Mouse (Mus musculus) kidney, embryonic 15.5 days (tissue): ENCODE data around the gene Usp44. TPM values are rescaled to one million over a fixed set of nuclear protein-coding genes. Genes with fewer than 3 reads are reported as not detected.
"Not testable (repeated sequence)": the region's sequence is repeated elsewhere in the genome, so short reads cannot be mapped to it uniquely, and the experiment has no call there.

Experiments used
- ATAC-seq: fragments of 200-750 bp; cut with Nextera tagmentation; replicated peaks from 2 replicates; pipeline ENCODE4 v1.8.0; 2017; ENCODE audit warnings: moderate TSS enrichment; ENCODE audit not compliant: low FRiP score
- H3K27ac ChIP-seq: fragments of 300-500 bp; sonication (generic); 2 replicates; pipeline ENCODE4 v1.5.1; 2015; ENCODE audit warnings: mild to moderate bottlenecking, inconsistent platforms
- H3K27me3 ChIP-seq: fragments of 300-500 bp; sonication (generic); 2 replicates; pipeline ENCODE4 v1.6.1; 2015; ENCODE audit warnings: inconsistent platforms
- H3K36me3 ChIP-seq: fragments of 300-500 bp; sonication (generic); 2 replicates; pipeline ENCODE4 v1.6.1; 2015; ENCODE audit warnings: inconsistent platforms
- H3K4me1 ChIP-seq: fragments of 300-500 bp; sonication (generic); 2 replicates; pipeline ENCODE4 v1.6.1; 2015; ENCODE audit warnings: inconsistent platforms
- H3K4me2 ChIP-seq: fragments of 300-500 bp; sonication (generic); 2 replicates; pipeline ENCODE4 v1.6.1; 2015; ENCODE audit warnings: moderate library complexity, mild to moderate bottlenecking, inconsistent platforms
- H3K4me3 ChIP-seq: fragments of 300-500 bp; sonication (generic); replicated peaks from 2 replicates; pipeline ENCODE4 v1.5.1; 2015; ENCODE audit warnings: mild to moderate bottlenecking, inconsistent platforms
- H3K9ac ChIP-seq: fragments of 300-500 bp; sonication (generic); 2 replicates; pipeline ENCODE4 v1.6.1; 2015; ENCODE audit warnings: mild to moderate bottlenecking, inconsistent platforms
- H3K9me3 ChIP-seq: fragments of 300-500 bp; sonication (generic); replicated peaks from 2 replicates; pipeline ENCODE4 v1.6.1; 2016; ENCODE audit warnings: inconsistent platforms
- WGBS: fragments of 180-500 bp; shearing (Covaris S2); methylation state at CpG from one replicate; pipeline ENCODE4 v1.1.7; 2015; ENCODE audit warnings: mixed read lengths; 5-methylcytosine and 5-hydroxymethylcytosine counted together
- polyA plus RNA-seq: library from polyadenylated mRNA; unstranded; fragments of >200 nt; fragmentation: Nextera tagmentation; extraction: Ambion mirVana; gene quantifications from 2 replicates; pipeline ENCODE4 v1.2.1, GENCODE M21; 2015

Usp44 gene
- 0.73 and 1.1 TPM in 2 replicates for polyA plus RNA-seq

DNA sequence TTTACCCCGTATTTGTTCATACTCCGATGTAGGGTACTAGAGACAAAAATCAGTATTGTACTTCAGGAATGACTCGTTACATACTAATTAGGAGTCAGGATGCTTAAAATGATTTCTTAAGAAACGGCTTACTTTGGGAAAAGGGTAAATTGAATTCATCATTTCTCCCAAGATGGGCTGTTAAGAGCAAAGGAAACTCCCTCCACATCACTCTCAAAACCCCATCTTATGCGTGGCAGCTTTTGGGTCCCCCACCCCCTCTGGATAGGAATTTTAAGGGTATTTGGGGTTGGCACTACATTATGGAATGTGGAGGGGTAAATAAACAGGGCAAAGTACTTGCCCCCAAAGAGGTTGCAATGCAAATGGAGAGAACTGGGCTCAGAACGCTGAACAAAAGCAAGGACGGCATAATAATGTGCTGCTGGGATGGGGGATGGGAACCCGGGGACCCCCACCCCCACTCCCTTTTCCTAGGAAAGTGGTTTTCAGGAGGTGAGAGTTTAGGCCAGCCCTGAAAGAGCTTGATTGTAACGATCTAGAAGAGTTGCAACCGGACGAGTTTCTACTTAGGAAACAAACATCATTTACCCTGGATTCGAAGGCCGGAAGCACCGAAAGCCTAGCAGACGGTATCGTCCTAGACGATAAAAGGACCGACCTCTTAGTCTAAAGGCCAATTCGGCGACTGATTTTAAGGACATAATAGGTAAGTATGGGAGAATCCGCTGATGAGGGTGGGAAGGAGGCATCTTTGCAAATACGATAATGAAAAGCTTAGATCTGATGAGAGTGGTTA lies at the start of gene Usp44:
TSS of gene Usp44 (plus strand) at position 625 of the 799 bp plus-strand sequence.
- no peak within 1 kb of the TSS for H3K9ac ChIP-seq
- no peak for ATAC-seq
- H3K4me1 ChIP-seq: peaks cover 28% of the 10 kb centered on the region
- H3K4me2 ChIP-seq: peak within 1 kb of the TSS; percentile 41
- H3K27ac ChIP-seq: no peak within 1 kb of the TSS
- H3K4me3 ChIP-seq: peak within 1 kb of the TSS; percentile 16; the same call in 1 of the 2 replicates
- WGBS: 10% methylated on average over 22 of the region's 22 CpGs
- H3K9me3 ChIP-seq: no peaks in the 10 kb centered on the region
- H3K27me3 ChIP-seq: peaks cover 72% of the 10 kb centered on the region
- no peaks in the 10 kb centered on the region for H3K36me3 ChIP-seq

DNA sequence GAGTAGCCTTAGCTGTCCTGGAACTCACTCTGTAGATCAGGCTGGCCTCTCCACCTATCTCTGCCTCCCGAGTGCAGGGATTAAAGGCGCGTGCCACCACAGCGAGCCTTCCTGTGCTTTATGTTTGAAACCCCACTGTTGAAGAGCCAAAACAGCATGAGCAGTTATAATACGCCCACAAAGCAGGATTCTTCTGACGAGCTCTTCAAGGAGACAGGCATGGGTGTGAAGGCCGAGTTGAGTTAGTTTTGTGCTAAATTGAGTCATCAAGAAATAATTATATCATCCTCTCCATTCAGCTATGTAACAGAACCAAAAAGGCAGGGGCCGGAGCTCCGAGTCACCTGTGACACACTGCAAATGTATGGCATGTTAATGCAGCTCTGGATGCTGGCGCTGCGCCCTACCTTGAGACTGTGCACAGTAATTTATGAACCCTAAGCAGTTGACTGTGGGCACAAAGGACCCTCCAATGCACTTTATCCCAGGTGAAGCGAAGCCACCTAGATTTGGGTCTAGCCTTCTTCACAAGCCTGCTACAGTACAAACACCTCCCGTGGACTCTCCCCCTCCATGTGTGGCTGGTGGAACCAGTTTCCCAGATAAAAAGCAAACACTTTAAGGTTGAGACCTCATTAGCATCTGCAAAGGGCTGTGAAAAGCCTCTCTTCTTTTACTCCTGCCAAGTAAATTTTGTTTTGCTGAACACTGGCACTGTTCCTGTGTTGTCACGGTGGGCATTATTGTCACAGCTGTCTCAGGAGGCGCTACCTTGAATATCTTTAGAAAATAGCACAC lies 47.9 kb upstream of the Usp44 start:
- no peak overlapping the region for H3K27ac ChIP-seq

DNA sequence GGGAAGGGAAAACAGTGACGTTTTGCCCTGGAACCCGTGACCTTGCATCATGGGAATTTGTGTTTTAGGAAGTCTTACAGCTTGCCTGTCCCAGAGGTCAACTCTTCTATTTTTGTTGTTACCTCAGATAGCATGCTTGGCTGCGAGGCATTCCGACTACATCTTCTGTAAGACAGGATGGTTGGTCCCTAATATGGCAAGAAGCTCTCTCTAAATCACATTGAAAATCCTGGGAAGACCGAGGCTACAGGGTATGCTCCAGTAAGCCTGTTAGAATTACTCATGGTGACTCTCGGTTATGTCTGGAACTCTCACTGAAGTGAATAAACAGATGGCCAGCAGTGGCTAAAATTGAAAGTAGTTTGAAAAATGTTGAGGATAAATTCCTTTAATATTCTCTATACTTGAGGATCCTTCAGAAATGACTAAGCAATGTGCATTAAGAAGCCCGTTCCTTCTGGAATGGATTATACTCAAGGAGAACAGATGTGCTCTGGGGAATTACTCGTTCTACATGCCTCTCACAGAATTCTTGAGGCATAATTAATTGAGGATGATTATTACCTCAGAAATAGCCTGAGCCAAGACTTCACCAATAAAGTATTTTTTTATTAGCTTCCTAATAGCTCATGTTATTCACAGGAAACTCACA lies 31.5 kb upstream of the Usp44 start:
- H3K4me3 ChIP-seq: no peak overlapping the region
- WGBS: 69% methylated on average over 8 of the region's 8 CpGs
- no peaks in the 10 kb centered on the region for H3K4me1 ChIP-seq
- no peak for ATAC-seq
- H3K9me3 ChIP-seq: no peaks in the 10 kb centered on the region
- no peak overlapping the region for H3K4me2 ChIP-seq
- H3K36me3 ChIP-seq: no peaks in the 10 kb centered on the region
- no peak overlapping the region for H3K9ac ChIP-seq
- H3K27ac ChIP-seq: no peak overlapping the region
- no peaks in the 10 kb centered on the region for H3K27me3 ChIP-seq

More for the DNA sequence above, 47.9 kb upstream of the Usp44 start:
- Histone ChIP-seq H3K27me3 (no peaks in the 10 kb centered on the region), H3K4me3 (no peak overlapping the region), H3K9me3 (no peaks in the 10 kb centered on the region), H3K36me3 (no peaks in the 10 kb centered on the region), H3K4me1 (no peaks in the 10 kb centered on the region), H3K9ac (no peak overlapping the region), H3K4me2 (no peak overlapping the region)
- WGBS: 80% methylated on average over 15 of the region's 15 CpGs
- no peak for ATAC-seq

DNA sequence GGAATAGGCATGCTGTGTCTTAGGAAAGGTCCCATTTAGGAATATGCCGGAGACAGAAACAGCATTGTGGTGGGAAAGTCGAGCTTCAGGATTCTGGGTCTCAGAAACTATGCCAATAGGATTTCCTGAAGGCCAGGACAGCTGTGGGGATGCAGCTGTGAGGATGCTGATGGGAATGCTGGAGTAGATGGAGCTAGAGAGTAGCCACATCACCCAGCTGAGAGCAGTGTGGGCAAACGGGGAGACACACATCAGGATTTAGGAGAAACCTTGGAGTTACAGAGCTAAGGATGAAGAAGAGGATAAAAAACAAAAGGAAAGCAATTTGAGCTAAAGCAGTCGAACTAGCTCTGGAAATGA lies 31.0 kb upstream of the Usp44 start:
- Histone ChIP-seq H3K36me3 (no peaks in the 10 kb centered on the region), H3K4me3 (no peak overlapping the region), H3K4me1 (no peaks in the 10 kb centered on the region), H3K27ac (no peak overlapping the region), H3K9me3 (no peaks in the 10 kb centered on the region), H3K27me3 (no peaks in the 10 kb centered on the region), H3K9ac (no peak overlapping the region), H3K4me2 (no peak overlapping the region)
- ATAC-seq: no peak
- WGBS: 73% methylated on average over 4 of the region's 4 CpGs

DNA sequence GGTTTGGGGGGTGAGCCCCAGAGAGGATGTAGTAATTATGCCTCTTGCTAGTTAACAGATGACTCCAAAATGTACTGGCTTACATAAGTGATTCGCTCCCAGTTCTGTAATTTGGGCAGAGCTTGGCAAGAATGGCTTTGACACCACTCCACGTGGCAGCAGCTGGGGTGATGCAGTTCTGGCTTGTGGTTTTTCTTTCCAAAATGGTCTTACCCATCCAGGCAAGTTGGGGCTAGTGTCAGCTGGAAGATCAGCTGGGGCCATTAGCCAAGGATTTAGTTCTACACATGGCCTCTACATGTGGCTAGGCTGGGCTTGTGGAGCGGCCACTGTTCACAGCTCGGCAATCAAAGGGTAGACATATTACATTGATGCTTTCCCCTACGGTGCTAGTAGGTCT lies 30.5 kb upstream of the Usp44 start:
- no peaks in the 10 kb centered on the region for H3K36me3 ChIP-seq
- no peak overlapping the region for H3K4me2 ChIP-seq
- H3K4me1 ChIP-seq: no peaks in the 10 kb centered on the region
- H3K9me3 ChIP-seq: no peaks in the 10 kb centered on the region
- no peak overlapping the region for H3K9ac ChIP-seq
- H3K27me3 ChIP-seq: no peaks in the 10 kb centered on the region
- WGBS: 88% methylated on average over 5 of the region's 5 CpGs
- no peak overlapping the region for H3K4me3 ChIP-seq
- no peak for ATAC-seq
- no peak overlapping the region for H3K27ac ChIP-seq

DNA sequence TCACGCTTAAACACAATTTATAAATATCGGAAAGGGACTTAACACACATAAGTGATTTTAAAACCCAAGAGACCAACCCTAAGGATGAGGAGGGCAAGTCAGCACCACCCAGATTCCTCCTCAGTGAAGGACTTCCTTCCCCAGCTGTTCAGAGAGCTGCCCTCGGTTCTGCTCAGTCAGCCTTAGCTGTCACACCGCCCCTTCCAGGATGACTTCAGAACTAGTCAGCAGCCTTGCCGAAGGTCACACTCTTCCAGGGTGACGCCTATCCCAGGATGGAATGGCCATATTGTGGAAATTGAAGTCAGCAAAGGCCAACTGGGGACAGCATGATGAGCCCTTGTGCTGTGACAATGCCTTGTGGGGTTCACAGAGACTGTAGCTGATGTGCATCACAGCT lies 28.2 kb upstream of the Usp44 start:
- no peaks in the 10 kb centered on the region for H3K9me3 ChIP-seq
- no peak for ATAC-seq
- no peak overlapping the region for H3K27ac ChIP-seq
- no peaks in the 10 kb centered on the region for H3K27me3 ChIP-seq
- WGBS: 59% methylated on average over 6 of the region's 6 CpGs
- no peaks in the 10 kb centered on the region for H3K4me1 ChIP-seq
- H3K9ac ChIP-seq: no peak overlapping the region
- H3K4me3 ChIP-seq: no peak overlapping the region
- H3K4me2 ChIP-seq: no peak overlapping the region
- H3K36me3 ChIP-seq: no peaks in the 10 kb centered on the region

DNA sequence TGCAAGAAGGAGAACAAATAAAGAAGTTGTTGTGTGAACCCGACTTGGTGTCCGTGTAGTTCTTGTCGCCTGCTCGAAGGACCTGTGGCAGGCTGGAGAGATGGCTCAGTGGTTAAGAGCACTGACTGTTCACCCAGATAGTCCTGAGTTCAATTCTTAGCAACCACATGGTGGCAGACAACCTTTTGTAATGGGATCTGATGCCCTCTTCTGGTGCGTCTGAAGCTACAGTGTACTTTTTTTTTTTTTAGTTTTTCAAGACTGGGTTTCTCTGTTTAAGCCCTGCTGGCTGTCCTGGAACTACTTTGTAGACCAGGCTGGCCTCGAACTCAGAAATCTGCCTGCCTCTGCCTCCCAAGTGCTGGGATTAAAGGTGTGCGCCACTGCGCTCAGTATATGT lies 21.9 kb upstream of the Usp44 start:
- not testable (repeated sequence) for H3K27me3 ChIP-seq, H3K4me3 ChIP-seq, H3K9me3 ChIP-seq, H3K4me2 ChIP-seq, H3K36me3 ChIP-seq, H3K9ac ChIP-seq, ATAC-seq, H3K4me1 ChIP-seq, H3K27ac ChIP-seq
- WGBS: 93% methylated on average over 8 of the region's 8 CpGs

DNA sequence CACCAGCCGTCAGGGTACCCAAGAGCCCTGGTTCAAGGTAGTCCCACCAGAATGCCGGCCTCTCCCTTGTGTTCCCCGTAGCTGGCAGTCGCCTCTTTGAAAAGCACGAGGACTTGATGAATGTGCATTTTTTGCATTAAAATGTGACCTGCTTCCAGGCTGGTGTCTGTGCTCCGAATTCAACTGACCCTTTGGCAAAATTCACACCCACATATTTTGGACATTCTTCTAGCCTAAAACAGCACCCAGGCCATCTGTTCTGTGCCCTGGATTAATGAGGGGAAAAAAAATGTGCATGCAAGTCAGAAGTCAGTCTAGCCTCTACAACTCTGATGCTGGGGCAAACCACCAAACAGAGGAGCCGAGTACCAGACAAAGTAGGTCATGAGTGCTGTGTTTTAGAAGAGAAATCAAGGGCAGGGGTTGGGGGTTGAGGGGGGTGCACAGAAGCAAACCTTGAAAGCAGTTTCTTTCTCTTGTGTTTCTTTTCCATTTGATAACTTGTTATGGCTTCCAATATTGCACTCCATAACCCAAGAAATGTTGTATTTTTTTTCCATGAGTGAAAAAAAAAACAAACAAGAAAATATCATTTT lies 20.7 kb upstream of the Usp44 start:
- no peak overlapping the region for H3K4me3 ChIP-seq
- 41% methylated on average over 7 of the region's 7 CpGs for WGBS
- no peak overlapping the region for H3K27ac ChIP-seq
- no peaks in the 10 kb centered on the region for H3K36me3 ChIP-seq
- H3K4me1 ChIP-seq: no peaks in the 10 kb centered on the region
- no peaks in the 10 kb centered on the region for H3K9me3 ChIP-seq
- ATAC-seq: no peak
- no peak overlapping the region for H3K9ac ChIP-seq
- H3K27me3 ChIP-seq: no peaks in the 10 kb centered on the region
- H3K4me2 ChIP-seq: no peak overlapping the region

DNA sequence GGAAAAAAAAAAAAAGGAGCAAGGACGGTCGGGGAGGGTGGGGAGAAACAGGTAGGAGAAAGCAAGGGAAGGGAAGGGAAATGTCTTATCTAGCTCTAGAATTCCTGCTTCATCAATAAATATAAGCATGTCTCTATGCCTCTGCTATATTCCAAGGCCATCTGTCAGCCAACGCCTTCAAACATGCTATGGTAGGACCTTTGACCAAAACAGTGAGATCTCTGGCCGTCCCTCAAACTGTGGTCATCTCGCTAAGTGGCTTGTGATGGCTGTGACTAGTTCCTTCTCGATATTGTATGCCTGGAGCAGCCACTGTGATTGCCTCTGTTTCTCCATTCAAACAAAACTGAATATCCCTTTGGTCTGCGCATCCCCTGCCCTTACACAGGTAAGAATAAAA lies 19.3 kb upstream of the Usp44 start:
- Histone ChIP-seq H3K4me1 (no peaks in the 10 kb centered on the region), H3K27me3 (no peaks in the 10 kb centered on the region; the same call in 1 of the 2 replicates), H3K9me3 (no peaks in the 10 kb centered on the region), H3K27ac (no peak overlapping the region), H3K36me3 (no peaks in the 10 kb centered on the region), H3K4me2 (no peak overlapping the region), H3K4me3 (no peak overlapping the region), H3K9ac (no peak overlapping the region)
- ATAC-seq: no peak
- 89% methylated on average over 7 of the region's 7 CpGs for WGBS

DNA sequence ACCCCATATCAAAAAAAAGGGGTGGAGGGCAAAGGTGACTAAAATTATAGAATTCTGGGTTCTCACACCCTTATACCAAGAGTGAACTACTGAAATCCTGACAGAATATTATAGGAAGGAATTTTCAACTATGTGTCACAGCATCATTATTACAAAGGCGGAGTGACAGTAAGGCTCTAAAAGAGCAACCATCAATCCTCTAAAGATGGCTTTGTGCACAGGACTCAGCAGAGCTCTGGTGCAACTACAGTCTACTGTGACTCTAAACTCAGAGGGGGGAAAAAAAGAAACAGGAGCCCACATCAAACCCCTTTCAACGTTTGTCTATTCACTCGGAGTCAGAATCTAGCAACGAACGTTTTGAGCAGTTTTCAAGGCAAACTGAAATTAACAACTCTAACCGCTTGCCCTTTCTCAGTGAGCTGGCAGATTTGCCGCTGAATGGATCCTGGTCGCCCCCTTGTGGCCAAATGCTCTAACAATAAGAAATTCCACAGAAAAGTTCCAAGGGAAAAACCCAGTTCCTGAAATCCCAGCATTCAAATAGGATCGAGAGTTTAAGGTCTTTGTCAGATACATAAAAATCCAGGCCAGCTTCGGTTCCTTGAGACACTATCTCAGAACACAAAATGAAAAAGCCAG lies 18.5 kb upstream of the Usp44 start:
- ATAC-seq: no peak
- 17% methylated on average over 10 of the region's 10 CpGs for WGBS
- H3K27me3 ChIP-seq: no peaks in the 10 kb centered on the region; the same call in 1 of the 2 replicates
- H3K4me1 ChIP-seq: no peaks in the 10 kb centered on the region
- no peak overlapping the region for H3K4me3 ChIP-seq
- H3K9ac ChIP-seq: no peak overlapping the region
- H3K4me2 ChIP-seq: peak overlapping the region; percentile 43
- no peaks in the 10 kb centered on the region for H3K9me3 ChIP-seq
- no peaks in the 10 kb centered on the region for H3K36me3 ChIP-seq
- no peak overlapping the region for H3K27ac ChIP-seq

DNA sequence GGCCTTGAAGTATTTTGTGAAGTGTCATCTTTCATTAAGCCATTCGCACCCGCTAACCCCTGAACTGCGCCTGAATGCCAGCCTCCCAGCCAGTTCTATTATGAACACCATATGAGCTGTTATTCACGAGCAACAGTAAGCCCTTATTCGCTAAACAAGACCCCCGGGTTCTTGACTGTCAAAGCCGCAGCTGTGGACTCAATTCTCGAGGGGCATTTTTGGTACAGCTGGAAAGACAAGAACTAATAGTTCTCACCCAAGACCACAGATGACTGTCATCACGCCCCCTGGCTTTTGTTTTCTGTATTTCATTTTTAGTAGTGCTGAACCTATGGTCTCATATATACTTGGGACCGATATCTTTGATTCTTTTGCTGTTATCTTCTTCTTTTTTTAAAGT lies 17.6 kb upstream of the Usp44 start:
- no peak for ATAC-seq
- H3K4me3 ChIP-seq: no peak overlapping the region
- H3K27ac ChIP-seq: no peak overlapping the region
- WGBS: 79% methylated on average over 10 of the region's 10 CpGs
- no peaks in the 10 kb centered on the region for H3K4me1 ChIP-seq
- H3K27me3 ChIP-seq: peaks cover 3% of the 10 kb centered on the region; the same call in 1 of the 2 replicates
- H3K9ac ChIP-seq: no peak overlapping the region
- H3K9me3 ChIP-seq: no peaks in the 10 kb centered on the region
- H3K36me3 ChIP-seq: no peaks in the 10 kb centered on the region
- no peak overlapping the region for H3K4me2 ChIP-seq
